22 mouse cellular contexts compared by ENCODE assay signal in the genomic region with DNA sequence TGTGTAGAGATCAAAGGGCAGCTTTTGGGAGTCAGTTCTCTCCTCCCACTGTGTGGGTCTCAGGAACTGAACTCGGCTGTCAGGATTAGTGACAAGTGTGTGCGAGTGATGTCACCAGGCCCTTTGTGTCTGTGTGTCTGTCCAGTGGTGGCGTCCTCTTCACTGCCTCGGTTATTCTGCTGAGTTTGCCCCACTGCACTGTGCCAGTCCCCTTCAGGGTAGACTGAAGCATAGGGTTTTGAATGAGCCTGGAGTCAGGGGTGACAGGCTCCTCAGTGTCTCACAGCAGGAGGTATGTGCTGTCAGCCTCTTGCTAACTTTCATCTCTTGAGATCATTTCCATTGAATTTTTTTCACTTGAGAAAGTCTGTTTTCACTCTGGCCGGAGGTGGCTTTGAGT. TPM values are rescaled to one million over a fixed set of nuclear protein-coding genes. Genes with fewer than 3 reads are reported as not detected.
DNase-seq lines count a peak whose midpoint lies in the region; ATAC-seq lines count a peak whose summit lies in the region.
"Had no signal": no experiment of that assay in that cellular context is flagged by ENCODE, and none has a peak within 500 bp of the region (broad histone marks: within the 10 kb centered on the region; RNA-seq: fewer than 3 reads in every experiment).

No protein-coding gene starts in this region.

- 24% methylated on average over 5 of the region's 5 CpGs for WGBS in midbrain, embryonic 12.5 days
- WGBS in midbrain, embryonic 16.5 days = 25% methylated on average over 5 of the region's 5 CpGs
- 19% methylated on average over 5 of the region's 5 CpGs for WGBS in midbrain, embryonic 13.5 days

- peak; percentile 82 for DNase-seq in heart, adult 11 months
- DNase-seq in heart, postnatal 14 days = no peak
- DNase-seq in layer of hippocampus, adult 18-20 months (ENCODE audit: low spot score in 2 of 2) = no peak
- DNase-seq: adrenal gland, postnatal 14 days; cerebellum, adult 11 months; cerebellum, adult 8-10 months; cerebellum, postnatal 14 days; embryo, embryonic 11 days; gastrocnemius, postnatal 10 days; heart, adult 2 months had no signal

- peak; percentile 38; the same call in 1 of the 2 replicates for ATAC-seq in midbrain, embryonic 12.5 days (ENCODE audit: low FRiP score, low read depth)
- no peak for ATAC-seq in midbrain, embryonic 16.5 days
- no peak for ATAC-seq in midbrain, embryonic 13.5 days
- ATAC-seq: activated CD4-positive, CD25-positive, alpha-beta regulatory T cell, adult 4 months; forebrain, embryonic 14.5 days; Patski had no signal

- H3K27ac ChIP-seq in midbrain, embryonic 12.5 days (replicated peaks) = 0 out of 2 replicates have a peak overlapping the region, but pooled peaks have one; percentile 1
- H3K27ac ChIP-seq in midbrain, embryonic 16.5 days (ENCODE audit: low read length) = no peak overlapping the region
- H3K27ac ChIP-seq in midbrain, embryonic 13.5 days = peak overlapping the region; percentile 16; the same call in 1 of the 2 replicates
- H3K27ac ChIP-seq: embryonic facial prominence, embryonic 12.5 days; heart, adult 2 months; heart, embryonic 15.5 days; hindbrain, embryonic 10.5 days had no signal

- H3K4me1 ChIP-seq in midbrain, embryonic 12.5 days = 0 out of 2 replicates have a peak, but pooled peaks cover 5% of the 10 kb centered on the region
- no peaks in the 10 kb centered on the region; the same call in 1 of the 2 replicates for H3K4me1 ChIP-seq in midbrain, embryonic 16.5 days (ENCODE audit: control insufficient read depth, insufficient read depth, low read length)
- peaks cover 7% of the 10 kb centered on the region; the same call in 1 of the 2 replicates for H3K4me1 ChIP-seq in midbrain, embryonic 13.5 days (replicated peaks)
- H3K4me1 ChIP-seq: embryonic facial prominence, embryonic 12.5 days had no signal

- H3K4me2 ChIP-seq in midbrain, embryonic 12.5 days (replicated peaks) = no peak overlapping the region
- no peak overlapping the region for H3K4me2 ChIP-seq in midbrain, embryonic 16.5 days (ENCODE audit: low read length)
- H3K4me2 ChIP-seq in midbrain, embryonic 13.5 days (replicated peaks) = no peak overlapping the region
- H3K4me2 ChIP-seq: embryonic facial prominence, embryonic 12.5 days; heart, embryonic 11.5 days; heart, embryonic 15.5 days had no signal

- H3K36me3 ChIP-seq in midbrain, embryonic 12.5 days = peaks cover 79% of the 10 kb centered on the region
- H3K36me3 ChIP-seq in midbrain, embryonic 16.5 days (ENCODE audit: control insufficient read depth, insufficient read depth, low read length) = peaks cover 18% of the 10 kb centered on the region
- H3K36me3 ChIP-seq in midbrain, embryonic 13.5 days = peaks cover 68% of the 10 kb centered on the region

- intact Hi-C loops in heart, postnatal 14 days (cut with DNase I) = no loop called here

- no peaks in the 10 kb centered on the region for H3K27me3 ChIP-seq in midbrain, embryonic 12.5 days
- H3K27me3 ChIP-seq in midbrain, embryonic 16.5 days (ENCODE audit: control insufficient read depth, insufficient read depth, low read depth, low read length) = no peaks in the 10 kb centered on the region
- no peaks in the 10 kb centered on the region for H3K27me3 ChIP-seq in midbrain, embryonic 13.5 days
- H3K27me3 ChIP-seq: CH12.LX; embryonic facial prominence, embryonic 12.5 days; heart, embryonic 15.5 days; Patski had no signal

- no peaks in the 10 kb centered on the region for H3K9me3 ChIP-seq in midbrain, embryonic 12.5 days
- H3K9me3 ChIP-seq in midbrain, embryonic 16.5 days (replicated peaks; ENCODE audit: control insufficient read depth, low read length, poor library complexity, severe bottlenecking) = no peaks in the 10 kb centered on the region
- H3K9me3 ChIP-seq in midbrain, embryonic 13.5 days = no peaks in the 10 kb centered on the region
- H3K9me3 ChIP-seq: embryonic facial prominence, embryonic 12.5 days; heart, embryonic 15.5 days; hindbrain, embryonic 10.5 days had no signal

- no peak overlapping the region for H3K4me3 ChIP-seq in midbrain, embryonic 12.5 days
- no peak overlapping the region for H3K4me3 ChIP-seq in midbrain, embryonic 16.5 days (ENCODE audit: low read depth, low read length)
- no peak overlapping the region for H3K4me3 ChIP-seq in midbrain, embryonic 13.5 days (replicated peaks)
- H3K4me3 ChIP-seq: embryonic facial prominence, embryonic 12.5 days; heart, adult 2 months; heart, embryonic 15.5 days; hindbrain, embryonic 10.5 days had no signal

- H3K9ac ChIP-seq in midbrain, embryonic 12.5 days (replicated peaks) = no peak overlapping the region
- no peak overlapping the region for H3K9ac ChIP-seq in midbrain, embryonic 16.5 days (ENCODE audit: low read depth, low read length)
- H3K9ac ChIP-seq in midbrain, embryonic 13.5 days (replicated peaks) = no peak overlapping the region
- H3K9ac ChIP-seq: embryonic facial prominence, embryonic 12.5 days; heart, embryonic 15.5 days had no signal

RNA-seq across cellular contexts. Expression of gene Pex16, which starts 21.1 kb away (rescaled TPM):
- total RNA-seq in heart, postnatal 14 days (2021) = 10 to 100 TPM; 23.6 to 25.1 TPM
- polyA plus RNA-seq in midbrain, embryonic 12.5 days (2016; fragmentation: Nextera tagmentation; extraction: Ambion mirVana) = 26.1 and 27.2 TPM in 2 replicates
- polyA plus RNA-seq in midbrain, embryonic 16.5 days (2015; fragmentation: Nextera tagmentation; extraction: Ambion mirVana) = 39.7 and 40.1 TPM in 2 replicates
- 32.8 and 36.0 TPM in 2 replicates for polyA plus RNA-seq in midbrain, embryonic 13.5 days (2015; fragmentation: Nextera tagmentation; extraction: Ambion mirVana)
- 10 to 100 TPM; 31.7 to 32.8 TPM for total RNA-seq in layer of hippocampus, adult 18-20 months (2021)

RNA-seq across cellular contexts. Expression of gene Large2, which starts 21.3 kb away (rescaled TPM):
- under 1 TPM; 0.32 to 0.36 TPM for total RNA-seq in heart, postnatal 14 days (2021)
- polyA plus RNA-seq in midbrain, embryonic 12.5 days (2016; fragmentation: Nextera tagmentation; extraction: Ambion mirVana) = 4.7 and 7.4 TPM in 2 replicates
- 1.9 and 2.0 TPM in 2 replicates for polyA plus RNA-seq in midbrain, embryonic 16.5 days (2015; fragmentation: Nextera tagmentation; extraction: Ambion mirVana)
- polyA plus RNA-seq in midbrain, embryonic 13.5 days (2015; fragmentation: Nextera tagmentation; extraction: Ambion mirVana) = 1.5 and 2.5 TPM in 2 replicates
- under 1 TPM; 0.20 to 0.86 TPM for total RNA-seq in layer of hippocampus, adult 18-20 months (2021)
- total RNA-seq: heart, adult 2 months had no signal
- polyA plus RNA-seq: activated CD4-positive, CD25-positive, alpha-beta regulatory T cell, adult 4 months had no signal

RNA-seq across cellular contexts. Expression of gene 1700029I15Rik, which starts 28.9 kb away (rescaled TPM):
- total RNA-seq in heart, postnatal 14 days (2021) = 1 to 10 TPM; 1.4 to 1.9 TPM
- 7.4 TPM in 2 replicates for polyA plus RNA-seq in midbrain, embryonic 12.5 days (2016; fragmentation: Nextera tagmentation; extraction: Ambion mirVana)
- 6.1 and 9.5 TPM in 2 replicates for polyA plus RNA-seq in midbrain, embryonic 16.5 days (2015; fragmentation: Nextera tagmentation; extraction: Ambion mirVana)
- polyA plus RNA-seq in midbrain, embryonic 13.5 days (2015; fragmentation: Nextera tagmentation; extraction: Ambion mirVana) = 8.0 and 8.9 TPM in 2 replicates
- total RNA-seq in layer of hippocampus, adult 18-20 months (2021) = 1 to 10 TPM; 3.7 to 6.2 TPM

RNA-seq across cellular contexts. Expression of gene Mapk8ip1, which starts 47.7 kb away (rescaled TPM):
- total RNA-seq in heart, postnatal 14 days (2021) = 1 to 10 TPM; 7.4 to 8.6 TPM
- 105 and 112 TPM in 2 replicates for polyA plus RNA-seq in midbrain, embryonic 12.5 days (2016; fragmentation: Nextera tagmentation; extraction: Ambion mirVana)
- polyA plus RNA-seq in midbrain, embryonic 16.5 days (2015; fragmentation: Nextera tagmentation; extraction: Ambion mirVana) = 126 and 129 TPM in 2 replicates
- 86.9 and 111 TPM in 2 replicates for polyA plus RNA-seq in midbrain, embryonic 13.5 days (2015; fragmentation: Nextera tagmentation; extraction: Ambion mirVana)
- 100 to 1,000 TPM; 350 to 365 TPM for total RNA-seq in layer of hippocampus, adult 18-20 months (2021)
- total RNA-seq: common myeloid progenitor, adult 5-6 weeks had no signal
